Mouse (Mus musculus) ES-Bruce4 (cell line): Measurements from ENCODE around the gene Tmem135. TPM values are rescaled to one million over a fixed set of nuclear protein-coding genes. Genes with fewer than 3 reads are reported as not detected.

ENCODE experiments used
- H3K27ac ChIP-seq: 2 replicates; pipeline ENCODE4 v1.5.1; 2012; ENCODE audit warnings: low read length, inconsistent platforms; ENCODE audit not compliant: insufficient read depth
- H3K27me3 ChIP-seq: 2 replicates; pipeline ENCODE4 v1.6.1; 2012; ENCODE audit warnings: mild to moderate bottlenecking, low read length, inconsistent platforms; ENCODE audit not compliant: control insufficient read depth, poor library complexity, insufficient read depth, severe bottlenecking
- H3K36me3 ChIP-seq: 2 replicates; pipeline ENCODE4 v1.6.1; 2012; ENCODE audit warnings: inconsistent platforms, mild to moderate bottlenecking, low read length, moderate library complexity; ENCODE audit not compliant: control insufficient read depth, poor library complexity, insufficient read depth, severe bottlenecking
- H3K4me1 ChIP-seq: one replicate; pipeline ENCODE4 v1.8.1; 2011; ENCODE audit warnings: low read length; ENCODE audit not compliant: control insufficient read depth, insufficient read depth
- H3K4me3 ChIP-seq: 2 replicates; pipeline ENCODE4 v1.5.1; 2011; ENCODE audit warnings: low read depth, mild to moderate bottlenecking, low read length
- H3K9ac ChIP-seq: 2 replicates; pipeline ENCODE4 v1.6.1; 2012; ENCODE audit warnings: low read depth, mild to moderate bottlenecking, inconsistent platforms; ENCODE audit not compliant: poor library complexity, severe bottlenecking
- H3K9me3 ChIP-seq: replicated peaks from 2 replicates; pipeline ENCODE4 v1.6.1; 2012; ENCODE audit warnings: mild to moderate bottlenecking, low read length, inconsistent platforms; ENCODE audit not compliant: control insufficient read depth, poor library complexity, insufficient read depth, severe bottlenecking
- CTCF ChIP-seq: IDR thresholded peaks from one replicate; pipeline ENCODE4 v1.8.1; 2011; ENCODE audit warnings: low read depth, low read length
- EP300 ChIP-seq: IDR thresholded peaks from 2 replicates; pipeline ENCODE4 v1.6.1; 2011; ENCODE audit warnings: low read depth, low read length; ENCODE audit not compliant: insufficient read depth
- POLR2A ChIP-seq: IDR thresholded peaks from one replicate; pipeline ENCODE4 v1.8.1; 2011; ENCODE audit warnings: low read length; ENCODE audit not compliant: insufficient read depth
- polyA plus RNA-seq: library from polyadenylated mRNA; stranded (reverse); fragments of >200 nt; gene quantifications from 2 replicates; pipeline ENCODE4 v1.2.4, GENCODE M21; 2011; ENCODE audit warnings: low read depth; ENCODE audit not compliant: missing spikeins, insufficient read depth, insufficient read length

The Tmem135 gene
- polyA plus RNA-seq, 1 experiment, result 25.7 TPM

- Histone ChIP-seq H3K9me3 (peaks cover 10% of the 10 kb centered on the region), H3K4me1 (no peaks in the 10 kb centered on the region), H3K4me3 (no peak overlapping the region), H3K27me3 (no peaks in the 10 kb centered on the region), H3K9ac (no peak overlapping the region), H3K27ac (no peak overlapping the region), H3K36me3 (peaks cover 2% of the 10 kb centered on the region)
- TF ChIP-seq CTCF, result no peak
Measured at GRCm38 (mm10) chr7:89266017-89266760, 137.8 kb downstream of the Tmem135 start.

GRCm38 (mm10) chr7:89260966-89261365 lies 143.1 kb downstream of the Tmem135 start:
- H3K9me3 ChIP-seq, result no peaks in the 10 kb centered on the region
- TF ChIP-seq CTCF (no peak), POLR2A (no peak)
- no peaks in the 10 kb centered on the region for H3K36me3 ChIP-seq
- no peak overlapping the region for H3K4me3 ChIP-seq
- H3K4me1 ChIP-seq, result no peaks in the 10 kb centered on the region
- no peaks in the 10 kb centered on the region for H3K27me3 ChIP-seq
- no peak overlapping the region for H3K27ac ChIP-seq
- no peak overlapping the region for H3K9ac ChIP-seq

- H3K36me3 ChIP-seq, result no peaks in the 10 kb centered on the region
Measured at GRCm38 (mm10) chr7:89258832-89259231, 145.2 kb downstream of the Tmem135 start.

GRCm38 (mm10) chr7:89257871-89258502 lies 146.0 kb downstream of the Tmem135 start:
- no peaks in the 10 kb centered on the region for H3K4me1 ChIP-seq
- no peak overlapping the region for H3K4me3 ChIP-seq
- no peaks in the 10 kb centered on the region for H3K9me3 ChIP-seq
- no peak overlapping the region for H3K9ac ChIP-seq
- H3K27me3 ChIP-seq, result no peaks in the 10 kb centered on the region
- no peak for TF ChIP-seq POLR2A
- no peak for TF ChIP-seq EP300
- no peak for TF ChIP-seq CTCF
- no peak overlapping the region for H3K27ac ChIP-seq
- H3K36me3 ChIP-seq, result no peaks in the 10 kb centered on the region

More at GRCm38 (mm10) chr7:89258832-89259231, 145.2 kb downstream of the Tmem135 start:
- TF ChIP-seq POLR2A, result no peak
- TF ChIP-seq EP300, result no peak
- TF ChIP-seq CTCF, result no peak
- no peak overlapping the region for H3K27ac ChIP-seq
- no peak overlapping the region for H3K9ac ChIP-seq
- H3K9me3 ChIP-seq, result no peaks in the 10 kb centered on the region
- no peak overlapping the region for H3K4me3 ChIP-seq
- no peaks in the 10 kb centered on the region for H3K27me3 ChIP-seq
- no peaks in the 10 kb centered on the region for H3K4me1 ChIP-seq

- no peak overlapping the region for H3K4me3 ChIP-seq
- H3K9ac ChIP-seq, result no peak overlapping the region
- TF ChIP-seq EP300 (no peak), POLR2A (no peak), CTCF (no peak)
- no peaks in the 10 kb centered on the region for H3K4me1 ChIP-seq
- no peak overlapping the region for H3K27ac ChIP-seq
- no peaks in the 10 kb centered on the region for H3K27me3 ChIP-seq
- H3K9me3 ChIP-seq, result no peaks in the 10 kb centered on the region
- H3K36me3 ChIP-seq, result no peaks in the 10 kb centered on the region
Measured at GRCm38 (mm10) chr7:89253772-89254171, 150.2 kb downstream of the Tmem135 start.

- no peaks in the 10 kb centered on the region for H3K36me3 ChIP-seq
- H3K9me3 ChIP-seq, result no peaks in the 10 kb centered on the region
- H3K4me3 ChIP-seq, result no peak overlapping the region
- no peak overlapping the region for H3K9ac ChIP-seq
- no peaks in the 10 kb centered on the region for H3K27me3 ChIP-seq
- H3K27ac ChIP-seq, result no peak overlapping the region
- H3K4me1 ChIP-seq, result no peaks in the 10 kb centered on the region
- TF ChIP-seq POLR2A (no peak), EP300 (no peak), CTCF (no peak)
Measured at GRCm38 (mm10) chr7:89253317-89253716, 150.7 kb downstream of the Tmem135 start.
